In the genomic region with DNA sequence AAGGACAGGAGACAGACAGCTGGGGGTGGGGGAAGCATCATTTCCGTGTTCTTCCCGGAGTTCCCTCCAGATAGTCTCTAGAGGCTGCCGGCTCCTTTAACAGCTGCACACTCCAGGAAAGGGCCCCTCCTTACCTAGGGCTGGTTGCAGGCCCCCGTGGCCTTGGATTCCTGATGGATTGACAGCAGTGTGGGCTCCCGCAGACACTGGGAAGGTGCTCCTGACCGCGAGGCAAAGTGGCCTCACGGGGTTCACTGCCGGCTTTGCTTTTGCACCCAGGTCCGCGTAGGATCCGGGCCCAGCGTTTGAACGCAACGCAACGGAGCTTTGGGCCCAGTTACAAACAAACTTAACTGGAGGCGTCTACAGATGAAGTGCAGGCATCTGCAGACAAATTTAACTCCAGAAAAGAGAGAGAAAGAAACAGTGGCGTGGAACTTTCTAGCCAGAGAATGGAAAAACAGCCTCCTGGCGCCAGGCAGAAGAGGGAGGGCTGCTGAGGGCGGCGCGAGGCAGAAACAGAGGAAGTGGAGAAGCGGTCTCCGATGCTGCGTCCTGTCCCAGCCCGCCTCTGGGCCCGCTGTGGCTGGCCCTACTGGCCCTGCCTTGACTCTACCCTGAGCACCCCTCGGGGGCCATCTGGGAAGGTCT, we compare ENCODE assay signal across 8 mouse cellular contexts. TPM values are rescaled to one million over a fixed set of nuclear protein-coding genes. Genes with fewer than 3 reads are reported as not detected.
DNase-seq lines count a peak whose midpoint lies in the region; ATAC-seq and TF ChIP-seq lines count a peak whose summit lies in the region.

A gene (minus strand): TSS at position 524 of the 651 bp plus-strand sequence.

- H3K36me3 ChIP-seq in C2C12 (ENCODE audit: control insufficient read depth, insufficient read depth) = no peaks in the 10 kb centered on the region
- peaks cover 4% of the 10 kb centered on the region; the same call in 1 of the 2 replicates for H3K36me3 ChIP-seq in forebrain, embryonic 12.5 days (replicated peaks)

- intact Hi-C loops in heart, postnatal 14 days (cut with DNase I) = no loop called here

- H3ac ChIP-seq in C2C12 (ENCODE audit: control insufficient read depth, insufficient read length, low read depth) = peak within 1 kb of the TSS; percentile 24

- DNase-seq in R1 (ENCODE audit: low read depth, low spot score) = peak; percentile 61
- peak; percentile 70 to 73 for DNase-seq in heart, postnatal 14 days
- DNase-seq in layer of hippocampus, adult 9-11 months = peak; percentile 42
- peak; percentile 62 for DNase-seq in lung, postnatal 14 days
- DNase-seq in retina, postnatal 1 day = peak; percentile 29
- peak; percentile 40 for DNase-seq in urinary bladder, postnatal 25 days (ENCODE audit: low spot score)

- 0 out of 2 replicates have a peak within 1 kb of the TSS, but pooled peaks have one; percentile 25 for H3K27ac ChIP-seq in forebrain, embryonic 12.5 days

- 13% methylated on average over 28 of the region's 28 CpGs for WGBS in forebrain, embryonic 12.5 days

- no peaks in the 10 kb centered on the region for H3K79me2 ChIP-seq in C2C12 (ENCODE audit: control insufficient read depth, insufficient read depth)

- no peaks in the 10 kb centered on the region for H3K27me3 ChIP-seq in C2C12 (ENCODE audit: control insufficient read depth, insufficient read depth, insufficient read length)
- peaks cover 11% of the 10 kb centered on the region; the same call in 1 of the 2 replicates for H3K27me3 ChIP-seq in forebrain, embryonic 12.5 days

- peak within 1 kb of the TSS; percentile 48 for H3K4me2 ChIP-seq in forebrain, embryonic 12.5 days

- peaks cover 17% of the 10 kb centered on the region for H3K4me1 ChIP-seq in forebrain, embryonic 12.5 days

- H3K4me3 ChIP-seq in C2C12 (ENCODE audit: insufficient read depth, poor library complexity, severe bottlenecking) = no peak within 1 kb of the TSS
- H3K4me3 ChIP-seq in forebrain, embryonic 12.5 days (replicated peaks) = peak within 1 kb of the TSS; percentile 27

- peak within 1 kb of the TSS; percentile 22; the same call in 1 of the 2 replicates for H3K9ac ChIP-seq in forebrain, embryonic 12.5 days

- no peak for TF ChIP-seq CTCF in C2C12 (IDR thresholded peaks at IDR 0.05; ENCODE audit: control insufficient read depth, insufficient read depth, insufficient read length)

- ATAC-seq in forebrain, embryonic 12.5 days (ENCODE audit: low FRiP score) = no peak

- H3K79me3 ChIP-seq in C2C12 (ENCODE audit: low read depth) = no peaks in the 10 kb centered on the region

- H3K9me3 ChIP-seq in forebrain, embryonic 12.5 days = no peaks in the 10 kb centered on the region

TF ChIP-seq in C2C12, 6 proteins besides CTCF, POLR2A, EP300 and RAD21:
- TF ChIP-seq FOSL1 (IDR thresholded peaks at IDR 0.05; ENCODE audit: insufficient read depth, low read length, poor library complexity, severe bottlenecking) = no peak
- TF ChIP-seq MYOG (IDR thresholded peaks at IDR 0.05; ENCODE audit: control insufficient read depth, extremely low read depth, insufficient read length) = no peak
- no peak for TF ChIP-seq CEBPB (IDR thresholded peaks at IDR 0.05; ENCODE audit: low read depth)
- TF ChIP-seq USF1 (IDR thresholded peaks at IDR 0.05; ENCODE audit: low read depth) = no peak
- TF ChIP-seq MYOD1 (IDR thresholded peaks at IDR 0.05; ENCODE audit: control insufficient read depth, insufficient read length, low read depth) = no peak
- TF ChIP-seq MAX (IDR thresholded peaks at IDR 0.05) = no peak

RNA-seq across cellular contexts. Expression of the gene that starts here (rescaled TPM):
- polyA plus RNA-seq in C2C12 (2012; fragmentation: generic; extraction: Trizol) = 1.5 TPM
- 1.1 and 1.8 TPM in 2 replicates for polyA plus RNA-seq in forebrain, embryonic 12.5 days (2016; fragmentation: Nextera tagmentation; extraction: Ambion mirVana)
- 1 to 10 TPM; 4.1 to 5.2 TPM for total RNA-seq in heart, postnatal 14 days (2021)
